In genomic region chr5:76691251-76691650, GRCm38 (mm10) we compare ENCODE assay signal across 21 mouse cellular contexts.
"Had no signal": no experiment of that assay in that cellular context is flagged by ENCODE, and none has a peak within 500 bp of the region (broad histone marks: within the 10 kb centered on the region; RNA-seq: fewer than 3 reads in every experiment).

No protein-coding gene starts in this region.

- H3K36me3 ChIP-seq: heart, embryonic 12.5 days; kidney, embryonic 15.5 days; limb, embryonic 13.5 days; limb, embryonic 15.5 days had no signal

- H3K9ac ChIP-seq: forebrain, postnatal 0 days; heart, embryonic 12.5 days; hindbrain, embryonic 14.5 days; kidney, embryonic 15.5 days; limb, embryonic 13.5 days; limb, embryonic 15.5 days had no signal

- H3K27ac ChIP-seq: heart, embryonic 10.5 days; hindbrain, embryonic 14.5 days; kidney, embryonic 15.5 days; kidney, postnatal 0 days; limb, embryonic 13.5 days; limb, embryonic 15.5 days had no signal

- H3K4me3 ChIP-seq: heart, embryonic 10.5 days; heart, embryonic 12.5 days; kidney, embryonic 15.5 days; limb, embryonic 13.5 days; limb, embryonic 15.5 days had no signal

- H3K4me2 ChIP-seq: heart, embryonic 12.5 days; hindbrain, embryonic 14.5 days; kidney, embryonic 15.5 days; limb, embryonic 13.5 days; limb, embryonic 15.5 days had no signal

- ATAC-seq: forebrain, postnatal 0 days; hindbrain, embryonic 16.5 days; intestine, embryonic 16.5 days had no signal

- H3K27me3 ChIP-seq: heart, embryonic 12.5 days; kidney, embryonic 15.5 days; limb, embryonic 13.5 days; limb, embryonic 15.5 days had no signal

- H3K9me3 ChIP-seq: heart, embryonic 10.5 days; kidney, embryonic 15.5 days; limb, embryonic 13.5 days; limb, embryonic 15.5 days had no signal

- DNase-seq: forebrain, postnatal 0 days; gastrocnemius, postnatal 14 days; gastrocnemius, postnatal 36 days; heart, adult 18-20 months; heart, postnatal 10 days; kidney, adult 11 months; kidney, adult 2 months; kidney, adult 9 months; kidney, postnatal 14 days; kidney, postnatal 36 days; layer of hippocampus, adult 9-11 months; layer of hippocampus, postnatal 36 days had no signal

- H3K4me1 ChIP-seq: heart, embryonic 10.5 days had no signal
